Mouse (Mus musculus): ENCODE data around the gene Pef1. TPM values are rescaled to one million over a fixed set of nuclear protein-coding genes. Genes with fewer than 3 reads are reported as not detected.

Gene Pef1
- polyA plus RNA-seq, 1 experiment from 2014 or later, result 54.3 TPM

- Histone ChIP-seq H3K9me3 (replicated peaks) (0 out of 2 replicates have a peak, but pooled peaks cover 3% of the 10 kb centered on the region), H3K36me3 (peaks cover 66% of the 10 kb centered on the region), H3K4me1 (replicated peaks) (peaks cover 10% of the 10 kb centered on the region), H3K4me3 (no peak overlapping the region), H3K27ac (ENCODE audit: poor library complexity, severe bottlenecking) (no peak overlapping the region), H3K9ac (no peak overlapping the region), H3K4me2 (no peak overlapping the region), H3K27me3 (replicated peaks) (no peaks in the 10 kb centered on the region)
- no peak for ATAC-seq (ENCODE audit: insufficient number of reproducible peaks, low FRiP score)
- WGBS, result 44% methylated on average over 4 of the region's 4 CpGs
These were observed 18.4 kb downstream of the Pef1 start for GRCm38 (mm10) chr4:130120752-130121151.

GRCm38 (mm10) chr4:130121560-130121959 is 19.2 kb downstream of the Pef1 start:
- Histone ChIP-seq H3K36me3 (peaks cover 68% of the 10 kb centered on the region), H3K9me3 (replicated peaks) (0 out of 2 replicates have a peak, but pooled peaks cover 3% of the 10 kb centered on the region), H3K4me1 (replicated peaks) (peaks cover 10% of the 10 kb centered on the region), H3K27ac (ENCODE audit: poor library complexity, severe bottlenecking) (no peak overlapping the region), H3K27me3 (replicated peaks) (no peaks in the 10 kb centered on the region), H3K9ac (no peak overlapping the region), H3K4me2 (no peak overlapping the region), H3K4me3 (no peak overlapping the region)
- 79% methylated on average over 8 of the region's 8 CpGs for WGBS
- no peak for ATAC-seq (ENCODE audit: insufficient number of reproducible peaks, low FRiP score)

DNA sequence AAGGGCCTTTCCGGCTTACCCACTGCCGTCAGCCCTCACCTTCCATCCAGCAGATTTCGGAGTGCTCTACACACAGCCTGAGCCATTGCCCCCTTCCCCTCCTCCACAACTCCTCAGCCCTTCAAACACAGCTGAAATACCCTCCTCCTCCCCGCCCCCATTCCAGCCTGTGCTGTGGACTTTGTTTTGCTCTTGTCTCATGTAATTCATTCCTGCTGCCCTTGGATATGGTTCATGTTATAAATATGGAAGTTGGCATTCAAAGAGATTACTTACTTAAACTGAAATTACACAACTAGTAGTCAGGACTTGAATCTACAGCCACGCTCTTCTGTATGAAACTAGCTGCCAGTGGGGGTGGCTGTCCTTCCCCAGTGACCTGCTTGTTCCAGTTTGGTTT is 20.7 kb downstream of the Pef1 start:
- 89% methylated on average over 5 of the region's 5 CpGs for WGBS
- Histone ChIP-seq H3K27me3 (replicated peaks) (no peaks in the 10 kb centered on the region), H3K27ac (ENCODE audit: poor library complexity, severe bottlenecking) (no peak overlapping the region), H3K4me3 (no peak overlapping the region), H3K9me3 (replicated peaks) (no peaks in the 10 kb centered on the region), H3K9ac (no peak overlapping the region), H3K36me3 (peaks cover 76% of the 10 kb centered on the region), H3K4me2 (no peak overlapping the region), H3K4me1 (replicated peaks) (peaks cover 10% of the 10 kb centered on the region)
- no peak for ATAC-seq (ENCODE audit: insufficient number of reproducible peaks, low FRiP score)

- no peak for ATAC-seq (ENCODE audit: insufficient number of reproducible peaks, low FRiP score)
- 79% methylated on average over 4 of the region's 4 CpGs for WGBS
- Histone ChIP-seq H3K4me1 (replicated peaks) (peaks cover 20% of the 10 kb centered on the region), H3K36me3 (peaks cover 76% of the 10 kb centered on the region), H3K4me2 (no peak overlapping the region), H3K27me3 (replicated peaks) (no peaks in the 10 kb centered on the region), H3K27ac (ENCODE audit: poor library complexity, severe bottlenecking) (no peak overlapping the region), H3K4me3 (no peak overlapping the region), H3K9me3 (replicated peaks) (no peaks in the 10 kb centered on the region), H3K9ac (no peak overlapping the region)
These were observed 21.8 kb downstream of the Pef1 start for GRCm38 (mm10) chr4:130124110-130124509.

GRCm38 (mm10) chr4:130125164-130125563 is 22.8 kb downstream of the Pef1 start:
- no peak for ATAC-seq (ENCODE audit: insufficient number of reproducible peaks, low FRiP score)
- Histone ChIP-seq H3K4me3 (no peak overlapping the region), H3K4me2 (no peak overlapping the region), H3K27ac (ENCODE audit: poor library complexity, severe bottlenecking) (no peak overlapping the region), H3K9me3 (replicated peaks) (no peaks in the 10 kb centered on the region), H3K9ac (no peak overlapping the region), H3K36me3 (peaks cover 76% of the 10 kb centered on the region), H3K27me3 (replicated peaks) (no peaks in the 10 kb centered on the region), H3K4me1 (replicated peaks) (peaks cover 29% of the 10 kb centered on the region)
- whole genome bisulfite sequencing, result 88% methylated on average over 6 of the region's 6 CpGs

GRCm38 (mm10) chr4:130125935-130126334 is 23.6 kb downstream of the Pef1 start:
- Histone ChIP-seq H3K4me1 (replicated peaks) (peaks cover 27% of the 10 kb centered on the region), H3K27ac (ENCODE audit: poor library complexity, severe bottlenecking) (no peak overlapping the region), H3K4me2 (no peak overlapping the region), H3K9ac (no peak overlapping the region), H3K27me3 (replicated peaks) (no peaks in the 10 kb centered on the region), H3K9me3 (replicated peaks) (no peaks in the 10 kb centered on the region), H3K4me3 (no peak overlapping the region), H3K36me3 (peaks cover 71% of the 10 kb centered on the region)
- no peak for ATAC-seq (ENCODE audit: insufficient number of reproducible peaks, low FRiP score)
- 79% methylated on average over 5 of the region's 5 CpGs for WGBS

GRCm38 (mm10) chr4:130128907-130129306 is 26.5 kb downstream of the Pef1 start:
- Histone ChIP-seq H3K4me2 (no peak overlapping the region), H3K4me1 (replicated peaks) (peaks cover 33% of the 10 kb centered on the region), H3K9ac (no peak overlapping the region), H3K9me3 (replicated peaks) (no peaks in the 10 kb centered on the region), H3K4me3 (no peak overlapping the region), H3K27me3 (replicated peaks) (no peaks in the 10 kb centered on the region), H3K36me3 (peaks cover 42% of the 10 kb centered on the region), H3K27ac (ENCODE audit: poor library complexity, severe bottlenecking) (no peak overlapping the region)
- 56% methylated on average over 5 of the region's 5 CpGs for WGBS
- ATAC-seq (ENCODE audit: insufficient number of reproducible peaks, low FRiP score), result no peak

GRCm38 (mm10) chr4:130130082-130130481 is 27.7 kb downstream of the Pef1 start:
- no peak overlapping the region for H3K4me2 ChIP-seq
- H3K27me3 ChIP-seq (replicated peaks), result peaks cover 10% of the 10 kb centered on the region
- H3K27ac ChIP-seq (ENCODE audit: poor library complexity, severe bottlenecking), result no peak overlapping the region
- peaks cover 33% of the 10 kb centered on the region for H3K4me1 ChIP-seq (replicated peaks)
- WGBS, result 89% methylated on average over 10 of the region's 10 CpGs
- H3K9me3 ChIP-seq (replicated peaks), result no peaks in the 10 kb centered on the region
- H3K9ac ChIP-seq, result no peak overlapping the region
- ATAC-seq (ENCODE audit: insufficient number of reproducible peaks, low FRiP score), result no peak
- peaks cover 30% of the 10 kb centered on the region for H3K36me3 ChIP-seq
- no peak overlapping the region for H3K4me3 ChIP-seq

- Histone ChIP-seq H3K36me3 (peaks cover 23% of the 10 kb centered on the region), H3K4me1 (replicated peaks) (peaks cover 33% of the 10 kb centered on the region), H3K9me3 (replicated peaks) (no peaks in the 10 kb centered on the region), H3K9ac (no peak overlapping the region), H3K27ac (ENCODE audit: poor library complexity, severe bottlenecking) (no peak overlapping the region), H3K4me3 (no peak overlapping the region), H3K27me3 (replicated peaks) (peaks cover 17% of the 10 kb centered on the region), H3K4me2 (no peak overlapping the region)
- no peak for ATAC-seq (ENCODE audit: insufficient number of reproducible peaks, low FRiP score)
- WGBS, result 67% methylated on average over 13 of the region's 13 CpGs
These were observed 28.4 kb downstream of the Pef1 start for GRCm38 (mm10) chr4:130130641-130131350.

- Histone ChIP-seq H3K27ac (ENCODE audit: poor library complexity, severe bottlenecking) (no peak overlapping the region), H3K27me3 (replicated peaks) (peaks cover 24% of the 10 kb centered on the region), H3K9ac (no peak overlapping the region), H3K4me3 (no peak overlapping the region), H3K4me2 (no peak overlapping the region), H3K36me3 (peaks cover 15% of the 10 kb centered on the region), H3K9me3 (replicated peaks) (no peaks in the 10 kb centered on the region), H3K4me1 (replicated peaks) (peaks cover 33% of the 10 kb centered on the region)
- WGBS, result 84% methylated on average over 7 of the region's 7 CpGs
- ATAC-seq (ENCODE audit: insufficient number of reproducible peaks, low FRiP score), result no peak
These were observed 29.2 kb downstream of the Pef1 start for GRCm38 (mm10) chr4:130131448-130132105.

- H3K4me3 ChIP-seq, result no peak overlapping the region
- H3K36me3 ChIP-seq, result no peaks in the 10 kb centered on the region
- H3K9me3 ChIP-seq (replicated peaks), result no peaks in the 10 kb centered on the region
- H3K4me2 ChIP-seq, result no peak overlapping the region
- no peak overlapping the region for H3K27ac ChIP-seq (ENCODE audit: poor library complexity, severe bottlenecking)
- peaks cover 34% of the 10 kb centered on the region for H3K4me1 ChIP-seq (replicated peaks)
- no peak overlapping the region for H3K9ac ChIP-seq
- ATAC-seq (ENCODE audit: insufficient number of reproducible peaks, low FRiP score), result no peak
- WGBS, result 32% methylated on average over 6 of the region's 6 CpGs
- peaks cover 41% of the 10 kb centered on the region for H3K27me3 ChIP-seq (replicated peaks)
These were observed 31.0 kb downstream of the Pef1 start for GRCm38 (mm10) chr4:130133399-130133798.
